Mouse (Mus musculus) adipocyte (in vitro differentiated cells): ENCODE results near the gene Sv2b.

Source experiments
- DNase-seq: peaks from one replicate; pipeline ENCODE4 v3.0.0-alpha.2; 2016; ENCODE audit warnings: low spot score

Gene Sv2b

GRCm38 (mm10) chr7:75085473-75085872 lies 223.6 kb downstream of the Sv2b start:
- no peak for DNase-seq

- DNase-seq: no peak
Measured at GRCm38 (mm10) chr7:75080163-75080562, 228.9 kb downstream of the Sv2b start.

GRCm38 (mm10) chr7:75077560-75078208 lies 231.4 kb downstream of the Sv2b start:
- no peak for DNase-seq
